Mouse (Mus musculus) limb, embryonic 14.5 days (tissue): Measurements from ENCODE around the gene Catsper4. TPM values are rescaled to one million over a fixed set of nuclear protein-coding genes. Genes with fewer than 3 reads are reported as not detected.
"Not testable (repeated sequence)": the region's sequence is repeated elsewhere in the genome, so short reads cannot be mapped to it uniquely, and the experiment has no call there.

Source experiments
- ATAC-seq: fragments of 200-750 bp; cut with Nextera tagmentation; 2 replicates; pipeline ENCODE4 v1.8.0; 2017; ENCODE audit warnings: low read depth, moderate number of reproducible peaks, moderate TSS enrichment; ENCODE audit not compliant: low FRiP score
- DNase-seq: peaks from one replicate; pipeline ENCODE4 v3.0.0-alpha.2; 2015; ENCODE audit warnings: low spot score
- H3K27ac ChIP-seq: fragments of 300-500 bp; sonication (generic); replicated peaks from 2 replicates; pipeline ENCODE4 v1.5.1; 2014; ENCODE audit warnings: low read depth, mild to moderate bottlenecking, low read length, moderate library complexity, mixed read lengths
- H3K27me3 ChIP-seq: fragments of 300-500 bp; sonication (generic); 2 replicates; pipeline ENCODE4 v1.6.1; 2014; ENCODE audit warnings: low read length, mixed read lengths; ENCODE audit not compliant: control insufficient read depth, insufficient read depth
- H3K36me3 ChIP-seq: fragments of 300-500 bp; sonication (generic); 2 replicates; pipeline ENCODE4 v1.6.1; 2014; ENCODE audit warnings: mild to moderate bottlenecking, low read length, moderate library complexity, mixed read lengths; ENCODE audit not compliant: control insufficient read depth, insufficient read depth
- H3K4me1 ChIP-seq: fragments of 300-500 bp; sonication (generic); 2 replicates; pipeline ENCODE4 v1.6.1; 2014; ENCODE audit warnings: antibody characterized with exemption, low read length, mixed read lengths; ENCODE audit not compliant: control insufficient read depth, insufficient read depth
- H3K4me2 ChIP-seq: fragments of 300-500 bp; sonication (generic); replicated peaks from 2 replicates; pipeline ENCODE4 v1.6.1; 2014; ENCODE audit warnings: low read depth, mild to moderate bottlenecking, low read length, moderate library complexity; ENCODE audit not compliant: severe bottlenecking
- H3K4me3 ChIP-seq: fragments of 300-500 bp; sonication (generic); replicated peaks from 2 replicates; pipeline ENCODE4 v1.5.1; 2014; ENCODE audit warnings: low read length
- H3K9ac ChIP-seq: fragments of 300-500 bp; sonication (generic); 2 replicates; pipeline ENCODE4 v1.6.1; 2014; ENCODE audit warnings: mild to moderate bottlenecking, low read depth, low read length, moderate library complexity; ENCODE audit not compliant: severe bottlenecking
- H3K9me3 ChIP-seq: fragments of 300-500 bp; sonication (generic); 2 replicates; pipeline ENCODE4 v1.6.1; 2016; ENCODE audit warnings: low read length; ENCODE audit not compliant: control insufficient read depth
- POLR2A ChIP-seq: fragments of 200-500 bp; IDR thresholded peaks from 2 replicates; pipeline ENCODE4 v1.8.0; 2012; ENCODE audit warnings: inconsistent platforms, mild to moderate bottlenecking, moderate library complexity, borderline replicate concordance; ENCODE audit not compliant: insufficient read depth, insufficient read length; ENCODE audit errors: extremely low read depth
- WGBS: fragments of 180-500 bp; shearing (Covaris S2); extraction: QIAGEN DNeasy Blood & Tissue Kit; methylation state at CpG from one replicate; pipeline ENCODE4 v1.1.7; 2014; 5-methylcytosine and 5-hydroxymethylcytosine counted together
- polyA plus RNA-seq, 2 experiments: library from polyadenylated mRNA; depleted of rRNA in 1 of 2; stranded (reverse) in 1 of 2; unstranded in 1 of 2; fragments of >200 nt; fragmentation: Nextera tagmentation in 1 of 2; extraction: Ambion mirVana in 1 of 2; gene quantifications; 2 replicates each; pipeline versions ENCODE4 v1.2.1 to v1.2.3; 2012 to 2014

Gene Catsper4
- 0.06 and 0.16 TPM in 2 replicates for polyA plus RNA-seq (2012; rRNA removed)
- polyA plus RNA-seq (2014; fragmentation: Nextera tagmentation; extraction: Ambion mirVana) = not detected in 2 replicates

GRCm38 (mm10) chr4:134227194-134227593, at the start of gene Catsper4:
Catsper4 (minus strand) TSS chr4:134227383.
- Histone ChIP-seq H3K4me3 (no peak within 1 kb of the TSS), H3K4me2 (no peak within 1 kb of the TSS), H3K27me3 (no peaks in the 10 kb centered on the region), H3K4me1 (no peaks in the 10 kb centered on the region), H3K9me3 (no peaks in the 10 kb centered on the region), H3K36me3 (no peaks in the 10 kb centered on the region), H3K9ac (no peak within 1 kb of the TSS), H3K27ac (no peak within 1 kb of the TSS)
- ATAC-seq = no peak
- TF ChIP-seq POLR2A = no peak
- WGBS = 72% methylated on average over 8 of the region's 8 CpGs
- no peak for DNase-seq

DNA sequence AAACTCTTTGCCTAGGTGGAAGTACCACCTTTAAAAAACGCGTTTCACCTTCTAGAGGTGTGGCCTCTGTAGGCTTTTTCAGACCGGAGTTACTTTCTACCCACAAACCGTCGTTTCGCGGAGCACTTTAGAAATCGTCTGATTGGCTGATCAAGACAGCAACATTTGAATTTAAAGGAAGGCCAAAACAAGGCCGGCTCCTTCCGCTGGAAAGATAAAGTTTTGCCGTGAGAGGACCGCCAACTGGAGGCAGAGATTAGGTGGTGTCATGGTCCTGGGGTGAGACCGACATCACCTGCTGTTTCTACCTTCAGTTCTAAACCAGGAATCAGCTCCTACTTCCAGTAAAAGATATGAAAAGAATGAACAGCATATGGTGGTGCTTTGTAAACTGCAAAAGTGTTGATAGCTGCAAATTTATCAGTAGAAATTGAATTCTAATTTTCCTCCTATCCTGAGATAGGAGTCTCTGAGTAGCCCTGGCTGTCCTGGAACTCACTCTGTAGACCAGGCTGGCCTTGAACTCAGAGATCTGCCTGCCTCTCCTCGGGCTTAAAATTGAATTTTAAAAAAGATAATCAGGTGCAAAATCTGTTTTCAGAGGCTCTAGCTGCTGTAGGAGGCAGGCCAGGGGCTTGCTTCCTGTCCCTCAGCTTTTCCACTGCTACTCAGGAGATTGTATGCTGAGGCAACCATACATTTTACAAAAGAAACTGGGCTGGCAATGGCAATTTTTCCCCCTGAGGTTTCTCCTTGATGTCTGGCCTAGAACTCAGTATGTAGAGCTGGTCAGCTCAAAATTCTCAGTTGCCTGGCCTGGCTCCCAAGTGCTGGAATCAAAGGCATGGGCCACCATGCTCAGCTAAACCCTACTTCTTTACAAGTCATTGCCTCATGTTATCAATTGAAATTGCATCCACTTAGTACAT, 46.5 kb upstream of the Catsper4 start:
- H3K9me3 ChIP-seq = no peaks in the 10 kb centered on the region
- 7% methylated on average over 14 of the region's 14 CpGs for WGBS
- peak overlapping the region; percentile 13 for H3K4me3 ChIP-seq
- TF ChIP-seq POLR2A = no peak
- H3K27me3 ChIP-seq = no peaks in the 10 kb centered on the region
- H3K9ac ChIP-seq = peak overlapping the region; percentile 28; the same call in 1 of the 2 replicates
- ATAC-seq (no peak), DNase-seq (peak; percentile 62)
- H3K36me3 ChIP-seq = peaks cover 28% of the 10 kb centered on the region
- H3K27ac ChIP-seq = no peak overlapping the region
- H3K4me2 ChIP-seq = peak overlapping the region; percentile 35
- no peaks in the 10 kb centered on the region; the same call in 1 of the 2 replicates for H3K4me1 ChIP-seq

DNA sequence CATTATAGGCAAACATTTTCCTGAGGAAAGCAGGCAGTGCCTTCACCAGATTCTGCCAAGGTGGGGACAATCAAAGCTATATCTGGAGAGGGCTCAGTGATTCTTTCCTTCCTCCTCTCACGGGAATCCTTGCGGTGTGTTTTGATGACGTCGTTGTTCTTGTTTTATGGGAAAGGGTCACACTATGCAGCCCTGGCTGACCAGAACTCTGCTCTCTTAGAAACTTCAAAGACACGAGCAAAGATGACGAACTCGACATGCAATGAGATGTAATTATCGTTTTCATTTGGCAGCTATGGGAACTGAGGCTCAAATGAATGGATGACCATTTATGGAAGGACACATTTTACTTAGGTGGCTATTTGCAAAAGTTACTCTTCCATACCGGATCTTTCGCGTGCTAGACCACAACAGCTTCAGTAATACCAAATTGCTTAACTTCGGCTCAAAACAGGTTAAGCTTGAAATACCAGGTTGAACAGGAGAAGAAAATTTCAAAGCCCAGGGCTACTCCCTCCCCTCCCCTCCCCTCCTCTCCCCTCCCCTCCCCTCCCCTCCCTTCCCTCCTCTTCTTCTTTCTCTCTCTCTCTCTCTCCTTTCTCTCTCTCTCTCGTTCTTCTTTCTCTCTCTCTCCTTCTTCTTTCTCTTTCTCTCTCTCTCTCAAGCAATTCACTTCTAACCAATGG, 45.7 kb upstream of the Catsper4 start:
- TF ChIP-seq POLR2A = no peak
- no peaks in the 10 kb centered on the region for H3K9me3 ChIP-seq
- no peaks in the 10 kb centered on the region for H3K27me3 ChIP-seq
- H3K36me3 ChIP-seq = peaks cover 20% of the 10 kb centered on the region
- H3K27ac ChIP-seq = no peak overlapping the region
- DNase-seq (no peak), ATAC-seq (no peak)
- no peak overlapping the region for H3K9ac ChIP-seq
- 15% methylated on average over 13 of the region's 13 CpGs for whole genome bisulfite sequencing
- peak overlapping the region; percentile 35 for H3K4me2 ChIP-seq
- H3K4me1 ChIP-seq = no peaks in the 10 kb centered on the region; the same call in 1 of the 2 replicates
- H3K4me3 ChIP-seq = peak overlapping the region; percentile 13

DNA sequence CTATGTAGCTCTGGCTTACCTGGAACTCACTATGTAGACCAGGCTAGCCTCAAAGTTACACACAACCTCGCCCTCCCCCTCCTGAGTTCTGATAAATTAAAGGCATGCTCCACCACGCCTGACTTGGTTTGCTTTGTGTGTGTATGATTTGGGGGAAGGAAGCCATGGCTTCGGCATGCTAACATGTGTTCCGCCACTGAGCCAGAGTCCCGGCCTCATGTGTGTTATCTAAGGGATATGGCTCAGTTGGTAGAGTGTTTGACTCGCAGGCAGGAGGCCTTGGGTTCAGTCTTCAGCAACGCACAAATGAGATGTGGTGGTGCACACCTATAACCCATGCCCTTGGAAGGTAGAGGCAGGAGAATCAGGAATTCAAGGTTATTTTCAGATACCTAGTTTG, 44.8 kb upstream of the Catsper4 start:
- Histone ChIP-seq H3K27ac (no peak overlapping the region), H3K4me2 (no peak overlapping the region), H3K4me1 (no peaks in the 10 kb centered on the region; the same call in 1 of the 2 replicates), H3K9ac (no peak overlapping the region), H3K36me3 (peaks cover 11% of the 10 kb centered on the region), H3K4me3 (no peak overlapping the region), H3K9me3 (no peaks in the 10 kb centered on the region), H3K27me3 (no peaks in the 10 kb centered on the region)
- TF ChIP-seq POLR2A = no peak
- ATAC-seq = no peak
- 77% methylated on average over 7 of the region's 7 CpGs for WGBS
- no peak for DNase-seq

DNA sequence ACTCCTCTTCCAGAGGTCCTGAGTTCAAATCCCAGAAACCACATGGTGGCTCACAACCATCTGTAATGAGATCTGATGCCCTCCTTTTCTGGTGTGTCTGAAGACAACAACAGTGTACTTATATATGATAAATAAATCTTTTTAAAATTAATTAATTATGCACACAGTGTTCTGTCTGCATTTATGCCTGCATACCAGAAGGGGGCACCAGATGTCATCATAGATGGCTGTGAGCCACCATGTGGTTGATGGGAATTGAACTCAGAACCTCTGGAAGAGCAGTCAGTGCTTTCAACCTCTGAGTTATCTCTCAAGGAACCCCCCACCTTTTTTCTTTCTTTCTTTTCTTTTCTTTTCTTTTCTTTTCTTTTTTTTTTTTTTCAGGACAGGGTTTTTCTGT, 42.4 kb upstream of the Catsper4 start:
- not testable (repeated sequence) for H3K4me3 ChIP-seq, H3K4me2 ChIP-seq, H3K9ac ChIP-seq, ATAC-seq, H3K4me1 ChIP-seq, H3K27me3 ChIP-seq, H3K27ac ChIP-seq, DNase-seq, H3K36me3 ChIP-seq, H3K9me3 ChIP-seq
